Mouse (Mus musculus): ENCODE data around the gene Ston2.

- TF ChIP-seq TAL1 (IDR thresholded peaks at IDR 0.05; ENCODE audit: low read length): no peak
- no peak for TF ChIP-seq GATA1 (IDR thresholded peaks at IDR 0.05; ENCODE audit: low read length)
These were observed 203.0 kb downstream of the Ston2 start for GRCm38 (mm10) chr12:91585206-91585605.
